Mouse (Mus musculus): Measurements from ENCODE around the gene BC049715. TPM values are rescaled to one million over a fixed set of nuclear protein-coding genes. Genes with fewer than 3 reads are reported as not detected.

BC049715 gene
- polyA plus RNA-seq (2012; rRNA removed) = 150 and 168 TPM in 2 replicates

DNA sequence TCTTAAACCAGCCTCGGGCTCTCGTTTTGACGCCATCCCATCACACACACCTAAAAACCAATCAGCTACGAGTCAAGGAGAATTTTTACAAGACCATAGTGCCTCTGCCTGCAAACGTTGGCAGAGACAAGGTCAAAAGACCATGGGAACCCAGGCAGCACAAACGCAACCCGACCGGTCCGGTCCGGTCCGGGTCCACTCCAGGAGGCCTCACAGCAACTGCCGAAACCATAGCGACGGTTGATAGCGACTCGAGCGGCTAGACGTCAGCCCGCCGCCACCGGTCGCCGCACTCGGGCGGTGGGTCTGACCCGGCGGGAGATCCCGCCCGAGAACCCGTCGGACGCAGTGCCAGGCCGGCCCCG is at the start of gene BC049715:
Gene BC049715, plus strand, starts transcription at position 111 of the 365 bp plus-strand sequence.
- Histone ChIP-seq H3K27ac (ENCODE audit: control insufficient read depth, insufficient read depth, low read depth, low read length) (peak within 1 kb of the TSS; percentile 99), H3K4me3 (ENCODE audit: control insufficient read depth, low read depth, low read length) (peak within 1 kb of the TSS; percentile 98), H3K4me1 (ENCODE audit: control insufficient read depth, insufficient read depth, low read length) (no peaks in the 10 kb centered on the region), H3K36me3 (ENCODE audit: control insufficient read depth, insufficient read depth, low read length) (peaks cover 5% of the 10 kb centered on the region), H3K27me3 (ENCODE audit: control insufficient read depth, insufficient read depth, low read length) (no peaks in the 10 kb centered on the region)
- TF ChIP-seq CTCF (IDR thresholded peaks at IDR 0.05; ENCODE audit: control insufficient read depth, insufficient read depth, insufficient replicate concordance, low read depth, low read length) = no peak
- TF ChIP-seq POLR2A (IDR thresholded peaks at IDR 0.05; ENCODE audit: control insufficient read depth, low read depth, low read length) = no peak; the same call in 1 of the 2 replicates

DNA sequence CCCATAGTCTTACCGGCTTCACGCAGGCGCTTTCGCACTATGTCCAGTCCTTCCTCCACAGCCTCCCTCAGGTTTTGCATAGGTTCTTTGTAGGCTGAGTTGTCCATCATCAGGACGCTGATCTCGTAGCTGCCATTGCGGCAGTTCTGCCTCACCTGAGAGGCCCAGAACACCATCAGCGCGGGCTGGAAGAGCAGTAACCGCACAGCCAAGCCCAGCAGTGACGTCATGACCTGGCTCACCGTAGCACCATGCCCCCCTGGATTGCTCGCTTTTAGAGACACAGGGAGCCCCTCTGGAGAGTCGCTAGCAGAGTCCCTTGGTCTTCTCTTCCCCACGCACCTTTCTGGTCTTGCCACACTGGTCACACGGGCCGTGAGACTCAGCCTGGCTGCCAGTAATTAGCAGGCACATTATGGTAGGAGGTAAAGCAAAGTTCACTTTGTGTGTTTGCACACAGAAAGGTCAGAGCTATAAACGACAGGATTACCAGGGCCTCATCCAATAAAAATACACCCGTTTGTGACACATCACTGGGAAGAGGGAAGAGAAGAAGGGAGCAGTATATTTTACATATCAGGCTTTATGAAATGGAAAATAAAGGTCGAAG is 45.9 kb upstream of the BC049715 start, which contains the start of gene Gucy2c:
Gene Gucy2c, minus strand, starts transcription at position 389 of the 610 bp plus-strand sequence.
- Histone ChIP-seq H3K27ac (ENCODE audit: control insufficient read depth, insufficient read depth, low read depth, low read length) (no peak within 1 kb of the TSS), H3K4me3 (ENCODE audit: control insufficient read depth, low read depth, low read length) (peak within 1 kb of the TSS; percentile 2), H3K27me3 (ENCODE audit: control insufficient read depth, insufficient read depth, low read length) (no peaks in the 10 kb centered on the region), H3K36me3 (ENCODE audit: control insufficient read depth, insufficient read depth, low read length) (no peaks in the 10 kb centered on the region), H3K4me1 (ENCODE audit: control insufficient read depth, insufficient read depth, low read length) (peaks cover 7% of the 10 kb centered on the region)
- TF ChIP-seq POLR2A (IDR thresholded peaks at IDR 0.05; ENCODE audit: control insufficient read depth, low read depth, low read length) = no peak
- TF ChIP-seq CTCF (IDR thresholded peaks at IDR 0.05; ENCODE audit: control insufficient read depth, insufficient read depth, insufficient replicate concordance, low read depth, low read length) = no peak

DNA sequence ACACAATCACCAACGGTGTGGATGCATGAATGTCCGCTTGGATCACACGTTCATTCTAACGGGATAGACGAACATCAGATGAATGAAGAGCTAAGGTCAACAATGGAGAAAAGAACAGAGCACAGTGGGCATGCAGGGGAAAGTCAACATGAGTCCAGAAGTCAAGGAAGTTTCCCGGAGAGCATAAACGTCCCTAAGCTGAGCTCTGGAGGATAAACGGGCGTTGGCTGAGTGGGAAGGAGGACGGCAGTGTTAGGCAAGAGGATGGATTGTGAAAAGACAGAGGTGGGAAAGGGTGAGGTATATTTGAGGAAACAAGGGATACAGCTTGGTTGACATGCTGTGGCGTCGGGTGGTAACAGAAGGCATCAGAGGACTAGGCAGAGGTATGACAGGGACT is 45.3 kb upstream of the BC049715 start:
- peaks cover 7% of the 10 kb centered on the region for H3K4me1 ChIP-seq (ENCODE audit: control insufficient read depth, insufficient read depth, low read length)
- H3K4me3 ChIP-seq (ENCODE audit: control insufficient read depth, low read depth, low read length) = no peak overlapping the region
- no peaks in the 10 kb centered on the region for H3K36me3 ChIP-seq (ENCODE audit: control insufficient read depth, insufficient read depth, low read length)
- no peak overlapping the region for H3K27ac ChIP-seq (ENCODE audit: control insufficient read depth, insufficient read depth, low read depth, low read length)
- TF ChIP-seq CTCF (IDR thresholded peaks at IDR 0.05; ENCODE audit: control insufficient read depth, insufficient read depth, insufficient replicate concordance, low read depth, low read length) (no peak), POLR2A (IDR thresholded peaks at IDR 0.05; ENCODE audit: control insufficient read depth, low read depth, low read length) (no peak)
- H3K27me3 ChIP-seq (ENCODE audit: control insufficient read depth, insufficient read depth, low read length) = no peaks in the 10 kb centered on the region

DNA sequence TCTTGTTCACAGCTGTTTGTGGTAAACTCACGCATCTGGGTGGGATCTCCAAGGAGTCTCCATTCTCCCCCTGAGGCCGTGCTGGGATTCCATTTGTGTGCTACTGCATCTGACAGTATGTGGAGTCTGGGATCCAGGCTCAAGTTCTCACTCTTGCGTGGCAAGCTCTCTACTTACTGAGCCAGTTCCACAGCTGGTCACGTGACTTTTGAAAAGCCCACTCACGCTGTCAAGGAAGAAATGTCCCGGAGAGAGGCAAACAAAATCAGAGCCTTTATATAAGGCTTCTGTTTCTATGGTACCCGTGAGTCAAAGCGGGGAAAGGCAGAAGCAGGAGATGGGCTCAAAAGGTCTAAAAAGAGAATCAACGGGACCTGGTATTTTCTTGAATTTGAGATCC is 44.7 kb upstream of the BC049715 start:
- Histone ChIP-seq H3K36me3 (ENCODE audit: control insufficient read depth, insufficient read depth, low read length) (no peaks in the 10 kb centered on the region), H3K4me1 (ENCODE audit: control insufficient read depth, insufficient read depth, low read length) (peaks cover 7% of the 10 kb centered on the region), H3K27me3 (ENCODE audit: control insufficient read depth, insufficient read depth, low read length) (no peaks in the 10 kb centered on the region), H3K4me3 (ENCODE audit: control insufficient read depth, low read depth, low read length) (no peak overlapping the region), H3K27ac (ENCODE audit: control insufficient read depth, insufficient read depth, low read depth, low read length) (no peak overlapping the region)
- TF ChIP-seq CTCF (IDR thresholded peaks at IDR 0.05; ENCODE audit: control insufficient read depth, insufficient read depth, insufficient replicate concordance, low read depth, low read length) = no peak

DNA sequence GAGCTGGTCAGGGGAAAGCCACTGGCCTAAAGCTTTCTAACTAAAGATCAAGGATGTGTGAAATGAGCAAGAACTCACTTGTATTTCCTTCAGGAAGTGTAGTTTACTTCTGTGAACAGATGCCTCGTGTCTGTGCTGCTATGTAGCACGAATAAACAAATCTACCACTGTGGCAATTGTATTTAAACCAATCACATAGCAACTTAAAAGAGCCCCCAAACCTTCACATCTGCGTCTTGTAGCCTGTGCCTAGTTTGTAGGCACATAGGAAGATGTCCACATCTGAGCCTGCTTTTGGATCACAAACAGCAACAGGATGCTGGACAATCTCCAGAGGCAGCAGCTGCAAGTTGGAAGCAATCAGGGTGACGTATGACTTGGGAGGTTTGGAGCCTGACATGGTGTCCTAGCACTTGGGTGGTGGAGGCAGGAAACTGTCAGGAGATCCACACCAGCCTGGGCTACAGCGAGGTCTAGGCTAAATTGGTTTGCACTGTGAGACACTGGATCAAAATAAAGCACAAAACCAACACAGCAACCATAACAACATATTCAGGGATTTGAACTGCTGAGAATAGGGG is 37.9 kb upstream of the BC049715 start:
- TF ChIP-seq CTCF (IDR thresholded peaks at IDR 0.05; ENCODE audit: control insufficient read depth, insufficient read depth, insufficient replicate concordance, low read depth, low read length) (no peak), POLR2A (IDR thresholded peaks at IDR 0.05; ENCODE audit: control insufficient read depth, low read depth, low read length) (no peak)
- no peak overlapping the region for H3K27ac ChIP-seq (ENCODE audit: control insufficient read depth, insufficient read depth, low read depth, low read length)

DNA sequence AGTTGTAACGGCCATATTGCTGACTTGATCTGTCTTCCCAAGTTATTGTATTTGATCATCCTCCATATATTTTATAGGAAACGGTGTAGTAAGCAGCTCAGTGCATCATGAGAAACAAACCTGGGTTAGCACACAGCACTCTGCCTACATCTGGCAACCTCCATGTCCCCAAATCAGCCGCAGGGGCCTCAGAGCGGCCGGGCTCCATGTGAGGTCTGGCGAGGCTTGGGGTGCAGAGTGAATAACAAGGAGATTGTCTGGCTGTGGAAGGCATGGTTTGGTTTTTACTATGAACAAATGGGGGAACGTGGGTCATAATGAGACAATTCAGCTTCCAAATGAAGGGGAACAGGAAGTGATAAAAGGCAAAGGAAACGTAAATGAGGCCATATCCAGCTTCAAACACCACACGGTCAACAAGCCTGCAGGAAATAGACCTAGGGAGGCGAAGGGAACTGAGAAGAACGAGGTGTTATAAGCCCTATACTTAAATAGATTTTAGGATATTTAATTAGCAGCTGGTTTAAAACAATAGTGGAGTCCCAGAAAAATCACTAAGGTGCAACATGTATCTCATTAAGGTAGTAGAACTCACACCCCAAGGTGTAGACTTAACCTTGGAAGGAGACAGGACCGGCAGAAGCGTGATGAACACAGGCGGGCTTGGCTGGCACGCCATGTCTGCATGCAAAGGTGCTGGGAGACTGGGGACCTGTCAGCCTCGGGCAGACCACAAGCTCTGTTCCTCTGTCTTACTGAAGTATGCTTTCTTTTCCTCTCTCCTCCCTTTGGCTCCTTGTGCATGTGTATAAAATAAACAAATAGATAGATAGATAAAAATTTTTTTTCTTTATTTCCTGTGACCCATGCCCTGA is 34.3 kb upstream of the BC049715 start:
- Histone ChIP-seq H3K4me1 (ENCODE audit: control insufficient read depth, insufficient read depth, low read length) (peaks cover 2% of the 10 kb centered on the region; the same call in 1 of the 2 replicates), H3K4me3 (ENCODE audit: control insufficient read depth, low read depth, low read length) (no peak overlapping the region), H3K27ac (ENCODE audit: control insufficient read depth, insufficient read depth, low read depth, low read length) (no peak overlapping the region), H3K27me3 (ENCODE audit: control insufficient read depth, insufficient read depth, low read length) (no peaks in the 10 kb centered on the region), H3K36me3 (ENCODE audit: control insufficient read depth, insufficient read depth, low read length) (no peaks in the 10 kb centered on the region)
- no peak for TF ChIP-seq POLR2A (IDR thresholded peaks at IDR 0.05; ENCODE audit: control insufficient read depth, low read depth, low read length)

More for the DNA sequence above, 37.9 kb upstream of the BC049715 start:
- Histone ChIP-seq H3K36me3 (ENCODE audit: control insufficient read depth, insufficient read depth, low read length) (no peaks in the 10 kb centered on the region), H3K4me1 (ENCODE audit: control insufficient read depth, insufficient read depth, low read length) (peaks cover 2% of the 10 kb centered on the region; the same call in 1 of the 2 replicates), H3K4me3 (ENCODE audit: control insufficient read depth, low read depth, low read length) (no peak overlapping the region), H3K27me3 (ENCODE audit: control insufficient read depth, insufficient read depth, low read length) (no peaks in the 10 kb centered on the region)

DNA sequence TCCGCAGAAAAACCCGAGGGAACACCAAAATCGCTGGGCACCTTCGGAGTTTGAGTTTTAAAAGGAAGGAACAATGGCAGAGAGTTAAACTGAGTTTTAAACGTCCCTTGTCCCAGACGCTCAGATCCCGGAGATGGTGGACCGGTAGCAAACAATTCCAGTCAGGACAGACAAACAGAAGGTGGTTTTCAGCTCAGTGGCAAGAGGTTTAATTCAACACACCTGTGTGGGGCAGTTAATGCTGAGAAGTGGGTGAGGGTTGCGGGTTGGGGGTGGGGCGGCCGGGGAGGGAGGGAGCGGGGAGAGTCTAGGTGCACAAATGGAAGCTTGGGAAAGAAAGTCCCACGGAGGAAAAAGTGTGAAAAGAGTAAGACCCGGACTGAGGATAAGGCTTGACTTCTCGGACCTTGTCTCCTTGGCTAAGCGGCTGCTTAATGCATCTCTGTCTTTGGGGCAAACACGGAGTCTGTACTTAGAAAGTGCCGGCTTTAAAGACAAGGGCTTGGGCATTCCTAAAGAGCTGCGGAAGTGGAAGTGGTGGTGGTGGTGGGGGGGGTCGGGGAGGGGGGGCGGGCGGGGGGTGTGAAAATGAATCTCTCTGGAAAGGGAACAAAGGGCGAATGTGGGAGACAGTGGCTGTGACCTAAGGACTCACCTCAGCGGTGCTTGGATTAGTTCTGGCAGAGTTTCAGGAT is 33.4 kb upstream of the BC049715 start:
- Histone ChIP-seq H3K4me3 (ENCODE audit: control insufficient read depth, low read depth, low read length) (peak overlapping the region; percentile 52), H3K27ac (ENCODE audit: control insufficient read depth, insufficient read depth, low read depth, low read length) (no peak overlapping the region), H3K4me1 (ENCODE audit: control insufficient read depth, insufficient read depth, low read length) (peaks cover 2% of the 10 kb centered on the region; the same call in 1 of the 2 replicates), H3K36me3 (ENCODE audit: control insufficient read depth, insufficient read depth, low read length) (no peaks in the 10 kb centered on the region), H3K27me3 (ENCODE audit: control insufficient read depth, insufficient read depth, low read length) (no peaks in the 10 kb centered on the region)
- TF ChIP-seq CTCF (IDR thresholded peaks at IDR 0.05; ENCODE audit: control insufficient read depth, insufficient read depth, insufficient replicate concordance, low read depth, low read length) = no peak
- no peak for TF ChIP-seq POLR2A (IDR thresholded peaks at IDR 0.05; ENCODE audit: control insufficient read depth, low read depth, low read length)

All from testis, adult 2 months (tissue).